Mouse (Mus musculus) hindbrain, embryonic 12.5 days (tissue): ENCODE data around the gene Ktn1. TPM values are rescaled to one million over a fixed set of nuclear protein-coding genes. Genes with fewer than 3 reads are reported as not detected.

ENCODE experiments used
- ATAC-seq: fragments of 200-750 bp; cut with Nextera tagmentation; 2 replicates; pipeline ENCODE4 v1.8.0; 2017; ENCODE audit warnings: moderate TSS enrichment; ENCODE audit not compliant: low FRiP score
- H3K27ac ChIP-seq: fragments of 300-500 bp; sonication (generic); 2 replicates; pipeline ENCODE4 v1.5.1; 2016; ENCODE audit warnings: mild to moderate bottlenecking
- H3K27me3 ChIP-seq: fragments of 300-500 bp; sonication (generic); 2 replicates; pipeline ENCODE4 v1.6.1; 2016; ENCODE audit warnings: mild to moderate bottlenecking
- H3K36me3 ChIP-seq: fragments of 300-500 bp; sonication (generic); 2 replicates; pipeline ENCODE4 v1.6.1; 2016; ENCODE audit warnings: mild to moderate bottlenecking
- H3K4me1 ChIP-seq: fragments of 300-500 bp; sonication (generic); 2 replicates; pipeline ENCODE4 v1.6.1; 2016
- H3K4me2 ChIP-seq: fragments of 300-500 bp; sonication (generic); replicated peaks from 2 replicates; pipeline ENCODE4 v1.6.1; 2016; ENCODE audit warnings: mild to moderate bottlenecking
- H3K4me3 ChIP-seq: fragments of 300-500 bp; sonication (generic); 2 replicates; pipeline ENCODE4 v1.5.1; 2016; ENCODE audit warnings: mild to moderate bottlenecking
- H3K9ac ChIP-seq: fragments of 300-500 bp; sonication (generic); 2 replicates; pipeline ENCODE4 v1.6.1; 2016; ENCODE audit warnings: mild to moderate bottlenecking, moderate library complexity
- H3K9me3 ChIP-seq: fragments of 300-500 bp; sonication (generic); replicated peaks from 2 replicates; pipeline ENCODE4 v1.6.1; 2016; ENCODE audit warnings: mild to moderate bottlenecking
- WGBS: fragments of 180-500 bp; shearing (Covaris S2); methylation state at CpG from one replicate; pipeline ENCODE4 v1.1.7; 2016; 5-methylcytosine and 5-hydroxymethylcytosine counted together
- polyA plus RNA-seq: library from polyadenylated mRNA; unstranded; fragments of >200 nt; fragmentation: Nextera tagmentation; extraction: Ambion mirVana; gene quantifications from 2 replicates; pipeline ENCODE4 v1.2.1, GENCODE M21; 2016

The Ktn1 gene
- polyA plus RNA-seq, 1 experiment from 2014 or later, result 90.4 TPM

DNA sequence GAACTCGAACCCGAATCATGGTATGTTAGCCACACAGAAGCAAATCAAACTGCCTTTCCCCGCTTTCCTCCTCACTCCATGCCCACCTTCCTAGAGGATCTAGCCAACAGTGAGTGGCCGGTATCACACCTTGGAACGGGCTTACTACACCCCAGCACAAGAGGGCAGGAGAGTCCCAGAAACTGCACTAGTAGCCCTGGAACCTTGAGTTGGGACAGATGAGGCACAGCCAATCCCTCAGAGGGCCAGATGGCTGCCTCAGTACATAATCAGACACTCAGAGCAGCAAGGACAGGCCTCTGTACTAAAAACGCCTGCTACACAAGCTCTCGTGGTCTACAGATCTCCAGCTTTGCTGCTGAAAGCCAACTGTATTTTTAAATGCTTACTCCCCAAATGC, 94.4 kb downstream of the Ktn1 start:
- ATAC-seq, result no peak
- no peak overlapping the region for H3K4me3 ChIP-seq
- H3K36me3 ChIP-seq, result peaks cover 16% of the 10 kb centered on the region
- H3K27me3 ChIP-seq, result no peaks in the 10 kb centered on the region
- H3K9ac ChIP-seq, result no peak overlapping the region
- no peak overlapping the region for H3K4me2 ChIP-seq
- no peak overlapping the region for H3K27ac ChIP-seq
- H3K9me3 ChIP-seq, result no peaks in the 10 kb centered on the region
- WGBS, result 94% methylated on average over 7 of the region's 7 CpGs
- no peaks in the 10 kb centered on the region for H3K4me1 ChIP-seq

DNA sequence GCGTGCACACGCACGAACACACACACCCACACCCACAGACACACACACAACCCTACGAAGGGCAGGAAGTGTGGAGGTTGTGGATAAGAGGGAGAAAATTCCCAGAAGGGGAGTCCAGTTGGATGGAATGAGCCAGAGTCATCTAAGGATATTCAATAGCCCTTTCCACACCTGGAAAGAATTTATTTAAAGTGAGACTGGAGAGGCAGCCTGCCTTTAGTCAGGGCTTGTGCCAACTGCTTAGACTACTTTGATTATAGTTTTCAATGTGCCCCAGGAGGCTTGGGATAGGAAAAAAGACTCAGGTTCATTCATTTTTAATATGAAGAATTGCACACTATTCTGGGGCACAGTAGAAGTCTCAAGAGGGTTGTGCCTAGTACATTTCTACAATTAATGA, 96.8 kb downstream of the Ktn1 start:
- ATAC-seq, result no peak
- Histone ChIP-seq H3K36me3 (0 out of 2 replicates have a peak, but pooled peaks cover 5% of the 10 kb centered on the region), H3K4me1 (no peaks in the 10 kb centered on the region), H3K27me3 (no peaks in the 10 kb centered on the region), H3K27ac (no peak overlapping the region), H3K4me3 (no peak overlapping the region), H3K9ac (no peak overlapping the region), H3K9me3 (no peaks in the 10 kb centered on the region), H3K4me2 (no peak overlapping the region)
- 91% methylated on average over 4 of the region's 4 CpGs for WGBS

DNA sequence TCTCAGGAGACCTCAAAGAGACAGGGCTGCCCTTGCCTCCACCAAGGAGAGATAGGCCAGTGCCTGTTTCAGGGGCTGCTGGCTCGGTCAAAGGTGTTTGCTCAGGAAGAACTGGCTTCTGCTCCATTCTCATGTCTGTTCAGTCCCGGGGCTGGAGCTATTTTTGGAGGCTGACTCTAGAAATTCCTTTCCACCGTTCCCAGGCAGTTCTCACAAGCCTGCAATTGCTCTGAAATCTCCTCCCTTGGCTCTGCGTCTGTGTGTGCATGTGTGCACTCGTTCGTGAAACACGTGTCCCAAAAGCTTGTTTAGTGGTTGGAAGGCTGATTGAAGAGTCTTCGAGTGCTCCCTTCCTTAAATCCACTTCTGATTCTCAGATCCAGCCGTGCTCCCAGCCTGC, 99.3 kb downstream of the Ktn1 start:
- no peak for ATAC-seq

DNA sequence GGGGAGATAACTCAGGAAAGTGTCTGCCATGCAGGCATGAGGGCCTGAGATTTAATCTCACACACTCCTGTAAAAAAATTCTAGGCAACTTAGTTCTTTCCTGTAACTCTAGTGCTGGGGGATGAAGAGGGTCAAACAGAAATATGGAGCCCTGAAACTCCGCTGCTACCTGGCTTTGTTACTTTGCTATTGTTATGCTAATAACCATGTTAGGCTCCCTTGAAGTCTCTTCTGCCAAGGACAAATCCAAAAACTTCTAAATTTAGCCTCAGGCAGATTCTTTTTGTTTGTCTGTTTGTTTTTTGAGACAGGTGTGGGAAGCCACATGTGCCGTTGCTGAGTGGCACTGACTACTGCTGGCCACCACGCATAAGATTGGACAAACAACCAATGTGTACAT, 100.5 kb downstream of the Ktn1 start:
- Histone ChIP-seq H3K27ac (no peak overlapping the region), H3K27me3 (no peaks in the 10 kb centered on the region), H3K4me3 (no peak overlapping the region), H3K4me1 (no peaks in the 10 kb centered on the region), H3K9me3 (no peaks in the 10 kb centered on the region), H3K4me2 (no peak overlapping the region), H3K36me3 (no peaks in the 10 kb centered on the region), H3K9ac (no peak overlapping the region)
- no peak for ATAC-seq
- WGBS, result 83% methylated on average over 3 of the region's 3 CpGs

More for the DNA sequence above, 99.3 kb downstream of the Ktn1 start:
- WGBS, result 82% methylated on average over 9 of the region's 9 CpGs
- no peak overlapping the region for H3K4me3 ChIP-seq
- H3K27ac ChIP-seq, result no peak overlapping the region
- H3K4me1 ChIP-seq, result no peaks in the 10 kb centered on the region
- H3K27me3 ChIP-seq, result no peaks in the 10 kb centered on the region
- H3K36me3 ChIP-seq, result 0 out of 2 replicates have a peak, but pooled peaks cover 2% of the 10 kb centered on the region
- no peak overlapping the region for H3K4me2 ChIP-seq
- H3K9me3 ChIP-seq, result no peaks in the 10 kb centered on the region
- H3K9ac ChIP-seq, result no peak overlapping the region

DNA sequence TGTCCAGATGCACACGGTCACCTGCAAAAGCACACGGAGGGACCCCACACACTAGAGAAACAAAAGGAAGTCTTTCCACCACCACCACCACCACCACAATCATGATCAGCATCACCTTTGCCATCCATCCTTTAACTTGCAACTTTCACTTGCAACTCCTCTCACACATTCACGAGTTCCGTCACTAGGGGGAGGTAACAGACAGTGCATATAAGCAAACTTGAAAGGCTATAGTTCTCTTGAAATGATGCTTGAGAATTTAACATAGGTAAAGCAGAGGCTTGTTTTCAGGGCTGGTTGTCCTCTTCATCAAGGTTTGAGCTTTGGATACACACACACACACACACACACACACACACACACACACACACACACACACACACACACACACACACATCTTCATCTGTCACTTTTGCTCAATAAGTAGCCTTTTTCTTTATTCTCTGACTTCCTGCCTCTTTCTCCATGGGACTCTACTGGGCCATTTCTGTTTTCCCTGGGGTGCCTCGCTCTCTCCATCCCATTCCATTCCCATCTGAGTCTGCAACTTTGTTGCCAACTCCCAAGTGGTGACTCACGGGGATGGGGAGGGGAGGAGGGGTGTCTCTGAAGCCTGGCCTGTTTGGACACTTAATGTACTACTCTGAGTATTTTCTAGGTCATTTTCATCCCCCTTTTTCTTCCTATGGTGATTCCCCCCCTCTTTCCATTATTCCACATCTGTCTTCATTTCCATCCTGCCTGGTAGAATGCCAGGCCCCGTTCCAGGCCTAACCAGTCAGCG, 103.4 kb downstream of the Ktn1 start:
- Histone ChIP-seq H3K9me3 (no peaks in the 10 kb centered on the region), H3K27ac (no peak overlapping the region), H3K4me1 (no peaks in the 10 kb centered on the region), H3K4me2 (no peak overlapping the region), H3K27me3 (no peaks in the 10 kb centered on the region), H3K9ac (no peak overlapping the region), H3K36me3 (no peaks in the 10 kb centered on the region), H3K4me3 (no peak overlapping the region)
- no peak for ATAC-seq
- 47% methylated on average over 8 of the region's 8 CpGs for WGBS

DNA sequence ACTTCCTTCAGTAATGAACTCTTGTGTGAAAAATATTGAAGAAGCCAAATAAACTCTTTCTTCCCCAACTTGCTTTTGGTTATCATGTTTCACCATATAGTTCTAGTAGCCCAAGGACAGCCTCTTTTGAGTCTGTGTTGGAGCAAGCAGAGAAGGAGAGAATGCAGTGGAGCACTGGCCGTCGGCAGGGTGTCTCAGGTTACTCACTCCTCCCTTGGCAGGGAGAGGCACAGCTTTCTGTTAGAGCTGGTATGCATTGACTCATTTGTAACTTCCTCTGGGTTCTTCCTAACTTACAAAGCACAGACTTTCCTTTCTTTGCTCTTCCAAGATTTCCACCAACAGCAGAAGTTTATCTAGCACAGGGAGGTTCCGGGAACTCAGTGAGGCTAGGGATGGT, 105.3 kb downstream of the Ktn1 start:
- H3K9ac ChIP-seq, result no peak overlapping the region
- H3K36me3 ChIP-seq, result no peaks in the 10 kb centered on the region
- no peak overlapping the region for H3K27ac ChIP-seq
- no peak overlapping the region for H3K4me2 ChIP-seq
- WGBS, result 64% methylated on average over 3 of the region's 3 CpGs
- ATAC-seq, result no peak
- H3K9me3 ChIP-seq, result no peaks in the 10 kb centered on the region
- no peaks in the 10 kb centered on the region for H3K4me1 ChIP-seq
- no peaks in the 10 kb centered on the region for H3K27me3 ChIP-seq
- no peak overlapping the region for H3K4me3 ChIP-seq

DNA sequence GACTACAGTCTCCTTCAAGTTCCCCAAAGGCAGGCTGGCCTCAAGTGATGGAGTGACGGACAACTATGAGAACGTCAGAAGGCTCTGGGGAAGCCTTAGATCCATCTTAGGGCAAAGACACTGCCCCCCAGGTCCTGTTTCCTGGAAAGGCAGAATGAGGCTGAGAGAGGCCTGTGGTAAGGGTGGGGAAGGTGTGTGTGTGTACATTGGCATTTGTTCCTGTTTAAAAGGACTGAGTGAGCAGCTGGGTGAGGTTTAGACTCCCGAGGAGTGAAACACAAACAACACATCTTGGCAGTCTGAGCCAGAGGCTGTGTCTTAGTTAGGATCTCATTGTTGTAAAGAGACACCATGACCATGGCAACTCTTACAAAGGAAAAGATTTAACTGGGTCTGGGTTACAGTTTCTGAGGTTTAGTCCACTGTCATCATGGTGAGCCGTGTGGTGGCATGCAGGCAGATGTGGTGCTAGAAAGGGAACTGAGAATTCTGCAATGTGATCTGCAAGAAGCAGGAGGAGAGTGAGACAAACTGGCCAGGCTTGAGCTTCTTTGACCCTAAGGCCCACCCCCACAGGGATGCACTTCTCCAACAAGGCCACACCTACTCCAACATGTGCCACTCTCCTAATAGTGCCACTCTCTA, 106.1 kb downstream of the Ktn1 start:
- no peak overlapping the region for H3K9ac ChIP-seq
- ATAC-seq, result no peak
- no peaks in the 10 kb centered on the region for H3K36me3 ChIP-seq
- H3K4me1 ChIP-seq, result no peaks in the 10 kb centered on the region
- WGBS, result 85% methylated on average over 4 of the region's 4 CpGs
- no peak overlapping the region for H3K4me2 ChIP-seq
- H3K27me3 ChIP-seq, result no peaks in the 10 kb centered on the region
- no peak overlapping the region for H3K27ac ChIP-seq
- H3K9me3 ChIP-seq, result no peaks in the 10 kb centered on the region
- no peak overlapping the region for H3K4me3 ChIP-seq

DNA sequence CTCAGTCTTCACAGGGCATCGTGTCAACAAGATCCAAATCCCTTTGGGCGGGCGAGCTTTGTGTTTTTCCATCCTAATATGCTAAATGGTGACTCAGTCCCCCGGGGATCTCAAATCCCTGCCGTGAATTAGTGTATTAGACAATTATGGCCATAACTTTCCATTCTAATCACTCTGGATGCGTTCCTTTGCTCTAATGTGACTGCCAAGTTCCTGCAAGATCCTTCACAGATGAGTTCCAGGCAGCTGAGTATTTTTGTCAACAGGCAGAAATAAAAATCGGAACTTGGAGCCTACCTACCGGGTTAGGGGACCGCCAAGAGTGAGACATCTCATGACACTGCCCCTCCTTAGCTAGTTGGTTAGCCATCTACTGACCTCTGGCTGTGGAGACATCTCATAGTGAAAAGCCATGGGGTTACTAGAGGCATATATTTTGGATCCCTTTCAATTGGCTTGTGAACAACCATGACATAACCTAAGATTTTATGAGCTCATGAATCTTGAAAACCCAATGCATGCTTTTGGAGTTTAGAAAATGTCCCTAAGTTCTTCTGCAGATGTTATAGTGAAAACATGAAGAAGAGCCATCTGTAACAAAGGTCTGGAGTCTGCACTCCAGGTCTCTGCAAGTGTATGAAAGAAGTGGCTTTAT, 108.3 kb downstream of the Ktn1 start:
- Histone ChIP-seq H3K9ac (no peak overlapping the region), H3K4me1 (no peaks in the 10 kb centered on the region), H3K36me3 (no peaks in the 10 kb centered on the region), H3K27me3 (no peaks in the 10 kb centered on the region), H3K27ac (no peak overlapping the region), H3K4me2 (no peak overlapping the region), H3K4me3 (no peak overlapping the region), H3K9me3 (no peaks in the 10 kb centered on the region)
- ATAC-seq, result no peak
- 91% methylated on average over 9 of the region's 9 CpGs for WGBS

DNA sequence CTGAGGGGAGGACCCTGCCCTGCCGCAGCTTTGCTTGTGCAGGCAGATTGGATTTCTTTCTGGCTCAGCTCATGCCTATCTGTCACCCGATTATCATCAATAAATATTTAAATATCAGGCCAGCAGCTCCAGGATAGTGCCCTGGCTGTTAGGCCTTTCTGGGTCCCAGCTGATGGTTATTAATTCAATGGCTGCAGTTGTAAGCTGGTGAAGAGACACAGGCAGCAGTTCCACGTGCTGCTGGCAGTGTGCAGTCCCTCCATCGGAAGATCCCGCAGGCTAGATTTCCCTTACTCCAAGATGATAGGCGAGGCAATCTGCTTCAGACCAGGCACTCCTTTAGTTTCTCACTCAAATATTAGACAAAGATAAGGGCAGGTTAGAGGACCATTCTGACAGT, 116.9 kb downstream of the Ktn1 start:
- H3K27ac ChIP-seq, result no peak overlapping the region; the same call in 1 of the 2 replicates

DNA sequence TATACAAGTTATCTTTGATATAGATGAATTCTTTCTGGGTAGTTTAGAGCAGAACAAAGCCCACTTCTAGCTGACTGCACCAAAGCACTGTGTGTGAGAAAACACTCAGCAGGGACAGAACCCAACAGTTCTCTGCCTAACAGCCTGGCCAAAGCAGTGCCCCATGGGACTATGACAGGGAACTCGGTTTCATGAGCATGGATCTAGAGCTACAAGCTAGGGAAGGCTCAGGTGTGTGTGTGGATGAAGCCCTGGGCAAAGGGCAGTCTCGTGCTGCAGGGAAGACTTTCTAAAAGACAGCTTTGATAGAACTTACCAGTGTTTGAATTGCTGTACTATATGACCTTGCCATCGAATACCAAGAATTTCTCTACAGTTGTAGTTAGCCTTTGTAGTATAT, 117.5 kb downstream of the Ktn1 start:
- Histone ChIP-seq H3K27me3 (no peaks in the 10 kb centered on the region), H3K4me3 (no peak overlapping the region), H3K9ac (no peak overlapping the region), H3K36me3 (no peaks in the 10 kb centered on the region), H3K9me3 (no peaks in the 10 kb centered on the region), H3K4me1 (no peaks in the 10 kb centered on the region), H3K27ac (no peak overlapping the region), H3K4me2 (no peak overlapping the region)
- WGBS, result 72% methylated on average over 3 of the region's 3 CpGs
- ATAC-seq, result no peak

More for the DNA sequence above, 116.9 kb downstream of the Ktn1 start:
- Histone ChIP-seq H3K4me1 (no peaks in the 10 kb centered on the region), H3K9ac (no peak overlapping the region), H3K4me2 (no peak overlapping the region), H3K4me3 (no peak overlapping the region), H3K9me3 (no peaks in the 10 kb centered on the region), H3K36me3 (no peaks in the 10 kb centered on the region), H3K27me3 (no peaks in the 10 kb centered on the region)
- peak; percentile 58; the same call in 1 of the 2 replicates for ATAC-seq
- WGBS, result 53% methylated on average over 6 of the region's 6 CpGs

DNA sequence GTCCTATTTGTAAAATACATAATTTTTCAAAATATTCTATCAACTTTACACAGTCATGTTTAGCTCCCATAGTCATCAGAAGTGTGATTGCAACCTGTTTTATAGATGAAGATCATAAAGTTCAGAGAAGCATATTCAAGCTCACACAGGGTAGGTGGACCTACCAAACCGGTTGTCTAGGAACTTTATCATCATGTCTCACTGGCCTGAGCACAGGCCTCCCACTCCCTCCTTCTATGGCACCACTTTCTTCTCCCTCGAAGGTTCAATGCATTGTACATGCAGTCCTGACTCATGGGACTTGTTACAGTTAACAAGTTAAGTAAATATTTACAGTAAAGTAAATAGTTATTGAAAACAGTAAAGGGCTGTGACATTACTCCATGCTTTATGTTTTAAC, 118.1 kb downstream of the Ktn1 start:
- Histone ChIP-seq H3K27ac (no peak overlapping the region), H3K27me3 (no peaks in the 10 kb centered on the region), H3K4me2 (no peak overlapping the region), H3K4me3 (no peak overlapping the region), H3K4me1 (no peaks in the 10 kb centered on the region), H3K9me3 (no peaks in the 10 kb centered on the region), H3K9ac (no peak overlapping the region), H3K36me3 (no peaks in the 10 kb centered on the region)
- ATAC-seq, result no peak
- 79% methylated on average over 2 of the region's 2 CpGs for WGBS

DNA sequence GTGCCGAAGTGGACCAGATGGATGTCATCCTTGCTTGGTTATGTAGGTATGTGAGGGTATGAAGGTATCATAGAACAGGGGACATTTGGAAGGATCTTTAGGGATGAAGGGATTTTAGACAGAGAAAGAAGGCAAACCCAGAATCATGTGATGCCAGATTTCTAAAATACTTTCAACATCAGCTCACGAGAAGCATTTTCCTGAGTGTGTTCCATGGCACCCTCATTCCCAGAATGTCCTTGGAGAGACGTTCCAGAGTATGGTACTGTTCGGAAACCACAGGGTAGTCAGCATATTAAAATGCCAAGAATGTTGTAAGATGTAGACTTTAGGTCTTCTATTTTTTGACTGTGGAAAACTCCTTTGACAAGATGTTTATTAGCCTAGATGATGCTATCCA, 123.2 kb downstream of the Ktn1 start:
- 85% methylated on average over 4 of the region's 4 CpGs for WGBS
- no peak for ATAC-seq
- H3K27me3 ChIP-seq, result no peaks in the 10 kb centered on the region

More for the DNA sequence above, 123.2 kb downstream of the Ktn1 start:
- H3K9ac ChIP-seq, result no peak overlapping the region
- H3K27ac ChIP-seq, result no peak overlapping the region
- H3K4me2 ChIP-seq, result no peak overlapping the region
- H3K4me1 ChIP-seq, result no peaks in the 10 kb centered on the region
- H3K4me3 ChIP-seq, result no peak overlapping the region
- H3K36me3 ChIP-seq, result no peaks in the 10 kb centered on the region
- H3K9me3 ChIP-seq, result no peaks in the 10 kb centered on the region
